Mouse (Mus musculus) large intestine, adult 2 months (tissue): Measurements from ENCODE around the gene Ebf4. TPM values are rescaled to one million over a fixed set of nuclear protein-coding genes. Genes with fewer than 3 reads are reported as not detected.

Experiments used
- DNase-seq: peaks from one replicate; pipeline ENCODE4 v3.0.0-alpha.2; 2012; ENCODE audit warnings: low read depth, low spot score
- WGBS: fragments of 180-500 bp; shearing (Covaris S2); methylation state at CpG from one replicate; pipeline ENCODE4 v1.1.7; 2018; 5-methylcytosine and 5-hydroxymethylcytosine counted together
- polyA plus RNA-seq: library from polyadenylated mRNA; depleted of rRNA; stranded (reverse); fragments of >200 nt; gene quantifications from 2 replicates; pipeline ENCODE4 v1.2.3, GENCODE M21; 2012

The Ebf4 gene
- polyA plus RNA-seq, 1 experiment: 1.0 TPM

GRCm38 (mm10) chr2:130293486-130293885, 1.5 kb upstream of the Ebf4 start:
- WGBS: 19% methylated on average over 4 of the region's 4 CpGs
- DNase-seq: no peak

GRCm38 (mm10) chr2:130294218-130294935, 592 bp upstream of the Ebf4 start:
- no peak for DNase-seq
- WGBS: 14% methylated on average over 20 of the region's 20 CpGs

GRCm38 (mm10) chr2:130295331-130296133, 563 bp downstream of the Ebf4 start:
- no peak for DNase-seq
- WGBS: 1% methylated on average over 88 of the region's 99 CpGs

GRCm38 (mm10) chr2:130296134-130296745, 1.3 kb downstream of the Ebf4 start:
- 3% methylated on average over 20 of the region's 20 CpGs for WGBS
- no peak for DNase-seq

- WGBS: 83% methylated on average over 9 of the region's 9 CpGs
- DNase-seq: no peak
Observed at GRCm38 (mm10) chr2:130297580-130297979, 2.6 kb downstream of the Ebf4 start.

GRCm38 (mm10) chr2:130303014-130303413, 8.0 kb downstream of the Ebf4 start:
- DNase-seq: no peak
- WGBS: 54% methylated on average over 4 of the region's 4 CpGs

- DNase-seq: no peak
- WGBS: 63% methylated on average over 1 of the region's 1 CpGs
Observed at GRCm38 (mm10) chr2:130327057-130327456, 32.1 kb downstream of the Ebf4 start.

- 85% methylated on average over 2 of the region's 2 CpGs for WGBS
- no peak for DNase-seq
Observed at GRCm38 (mm10) chr2:130329502-130329901, 34.5 kb downstream of the Ebf4 start.

- 79% methylated on average over 6 of the region's 6 CpGs for WGBS
- DNase-seq: no peak
Observed at GRCm38 (mm10) chr2:130335112-130335511, 40.1 kb downstream of the Ebf4 start.

GRCm38 (mm10) chr2:130340464-130341219, 45.7 kb downstream of the Ebf4 start:
- WGBS: 80% methylated on average over 8 of the region's 8 CpGs

GRCm38 (mm10) chr2:130341220-130341580, 46.2 kb downstream of the Ebf4 start:
- WGBS: 83% methylated on average over 7 of the region's 7 CpGs
- DNase-seq: no peak

More at GRCm38 (mm10) chr2:130340464-130341219, 45.7 kb downstream of the Ebf4 start:
- DNase-seq: no peak

- DNase-seq: no peak
- WGBS: 91% methylated on average over 3 of the region's 3 CpGs
Observed at GRCm38 (mm10) chr2:130350376-130350775, 55.4 kb downstream of the Ebf4 start.

- no peak for DNase-seq
- 63% methylated on average over 5 of the region's 5 CpGs for WGBS
Observed at GRCm38 (mm10) chr2:130351758-130352339, 56.9 kb downstream of the Ebf4 start.

- 88% methylated on average over 8 of the region's 8 CpGs for WGBS
- no peak for DNase-seq
Observed at GRCm38 (mm10) chr2:130353411-130353810, 58.4 kb downstream of the Ebf4 start.

GRCm38 (mm10) chr2:130353889-130354288, 58.9 kb downstream of the Ebf4 start:
- no peak for DNase-seq
- 61% methylated on average over 3 of the region's 3 CpGs for WGBS

- 87% methylated on average over 5 of the region's 5 CpGs for WGBS
- DNase-seq: no peak
Observed at GRCm38 (mm10) chr2:130357551-130357950, 62.6 kb downstream of the Ebf4 start.

GRCm38 (mm10) chr2:130358852-130359251, 63.9 kb downstream of the Ebf4 start:
- DNase-seq: no peak
- WGBS: 18% methylated on average over 5 of the region's 5 CpGs

- WGBS: 11% methylated on average over 14 of the region's 14 CpGs
- no peak for DNase-seq
Observed at GRCm38 (mm10) chr2:130362511-130363026, 67.6 kb downstream of the Ebf4 start.
